Mouse (Mus musculus) brain, adult 2 months (tissue): ENCODE measurements around the gene Unk.

Experiments
- DNase-seq: peaks from one replicate; pipeline ENCODE4 v3.0.0; 2011; ENCODE audit warnings: low read depth, low spot score

Gene Unk

GRCm38 (mm10) chr11:116030898-116031845 is 1.1 kb downstream of the Unk start:
- peak; percentile 63 for DNase-seq

DNA sequence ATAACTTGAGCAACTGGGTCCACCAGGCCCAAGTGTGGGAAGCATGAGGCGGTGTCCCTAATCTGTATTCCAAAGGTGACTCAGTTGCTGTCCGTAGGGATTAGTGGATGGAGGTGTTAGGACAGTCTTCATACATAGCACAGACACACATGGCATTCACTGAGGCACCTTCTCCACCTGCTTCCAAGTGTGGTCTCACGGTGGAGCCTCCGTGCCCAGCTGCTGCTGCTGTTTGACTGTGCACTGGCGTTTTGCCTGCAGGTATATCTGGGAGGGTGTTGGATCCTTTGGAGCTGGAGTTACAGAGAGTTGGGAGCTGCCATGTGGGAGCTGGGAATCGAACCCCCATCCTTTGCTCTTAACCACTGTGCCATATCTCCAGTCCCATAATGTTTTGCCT is 4.5 kb downstream of the Unk start:
- DNase-seq: no peak

- DNase-seq: no peak
Measured at GRCm38 (mm10) chr11:116036671-116037070, 6.5 kb downstream of the Unk start.

DNA sequence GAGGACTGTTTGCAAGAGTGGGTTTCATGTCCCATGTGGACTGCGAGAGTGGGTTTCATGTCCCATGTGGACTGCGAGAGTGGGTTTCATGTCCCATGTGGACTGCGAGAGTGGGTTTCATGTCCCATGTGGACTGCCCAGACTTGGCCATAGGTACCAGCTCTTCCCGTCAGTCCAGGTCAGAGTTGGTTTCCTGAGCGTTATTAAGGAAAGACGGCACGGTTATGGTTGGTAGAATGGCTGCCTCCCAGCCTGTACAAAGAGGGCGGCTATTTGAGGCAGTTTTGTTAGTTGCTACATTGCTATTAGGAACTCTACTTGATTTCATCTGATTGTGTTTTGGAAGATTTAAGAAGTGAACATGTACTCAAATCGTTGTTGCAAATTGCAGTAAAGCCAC is 7.7 kb downstream of the Unk start:
- DNase-seq: no peak

- DNase-seq: peak; percentile 55
Measured at GRCm38 (mm10) chr11:116040593-116040992, 10.5 kb downstream of the Unk start.

DNA sequence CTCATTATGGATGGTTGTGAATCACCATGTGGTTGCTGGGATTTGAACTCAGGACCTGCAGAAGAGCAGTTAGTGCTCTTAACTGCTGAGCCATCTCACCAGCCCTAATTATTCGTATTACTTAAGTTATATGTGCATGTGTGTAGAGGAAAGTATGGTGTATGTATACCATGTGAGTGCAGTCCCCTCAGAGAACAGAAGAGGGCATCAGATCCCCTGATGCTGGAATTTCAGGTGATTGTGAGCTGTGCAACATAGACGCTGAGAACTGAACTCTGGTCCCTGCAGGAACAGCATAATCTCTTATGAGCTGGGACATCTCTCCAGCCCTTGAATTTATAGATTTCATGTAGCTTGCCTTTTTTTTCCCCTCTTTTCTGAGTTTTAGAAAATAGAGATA is 11.7 kb downstream of the Unk start:
- DNase-seq: no peak

DNA sequence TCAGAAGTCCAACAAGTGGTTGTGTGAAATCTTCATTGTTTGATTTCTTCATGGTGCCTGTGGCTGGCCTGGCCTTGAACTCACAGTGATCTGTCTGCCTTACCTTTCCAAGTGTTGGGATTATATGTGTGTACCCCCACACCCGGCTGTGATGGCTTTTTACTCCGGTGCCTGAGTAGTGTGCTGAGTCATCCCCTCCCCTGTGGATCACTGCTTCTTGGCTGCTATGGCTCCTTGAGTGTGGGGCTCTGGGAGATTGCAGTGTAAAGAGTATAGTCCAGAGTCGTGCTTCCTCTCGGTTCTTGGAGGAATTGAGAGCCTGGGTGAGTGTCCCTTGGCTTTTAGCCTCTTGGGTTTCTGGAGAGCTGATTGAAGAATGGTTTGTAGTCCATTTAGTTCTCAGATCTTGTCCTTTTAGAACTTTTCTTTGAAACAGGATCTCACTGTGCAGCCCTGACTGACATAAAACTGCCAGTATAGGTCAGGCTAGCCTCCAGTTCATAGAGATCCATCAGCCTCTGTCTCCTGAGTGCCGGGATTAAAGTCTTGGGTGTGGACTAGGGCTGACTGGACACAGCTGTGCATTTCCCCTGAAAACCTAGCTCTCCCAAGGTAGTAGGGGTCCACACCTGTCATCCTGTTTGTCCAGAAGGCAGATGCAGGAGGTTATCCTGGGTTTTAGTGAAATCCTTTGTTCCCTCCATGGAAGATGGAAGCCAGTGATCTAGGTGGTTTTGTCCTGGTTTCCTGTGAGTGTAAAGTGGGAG is 12.4 kb downstream of the Unk start:
- DNase-seq: no peak

DNA sequence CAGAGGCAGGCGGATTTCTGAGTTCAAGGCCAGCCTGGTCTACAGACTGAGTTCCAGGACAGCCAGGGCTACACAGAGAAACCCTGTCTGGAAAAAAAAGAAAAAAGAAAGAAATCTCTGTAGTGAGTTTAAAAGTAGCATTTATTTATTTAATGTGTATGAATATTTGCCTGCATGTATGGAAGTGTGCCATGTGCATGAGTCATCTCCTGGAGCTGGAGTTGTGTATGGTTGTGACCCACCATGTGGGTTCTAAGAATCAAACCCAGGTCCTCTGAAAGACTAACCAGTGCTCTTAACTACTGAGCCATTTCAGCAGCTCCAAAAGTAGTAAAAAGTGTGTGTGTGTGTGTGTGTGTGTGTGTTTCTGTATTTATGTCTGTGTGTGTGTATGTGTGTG is 13.2 kb downstream of the Unk start:
- no peak for DNase-seq

DNA sequence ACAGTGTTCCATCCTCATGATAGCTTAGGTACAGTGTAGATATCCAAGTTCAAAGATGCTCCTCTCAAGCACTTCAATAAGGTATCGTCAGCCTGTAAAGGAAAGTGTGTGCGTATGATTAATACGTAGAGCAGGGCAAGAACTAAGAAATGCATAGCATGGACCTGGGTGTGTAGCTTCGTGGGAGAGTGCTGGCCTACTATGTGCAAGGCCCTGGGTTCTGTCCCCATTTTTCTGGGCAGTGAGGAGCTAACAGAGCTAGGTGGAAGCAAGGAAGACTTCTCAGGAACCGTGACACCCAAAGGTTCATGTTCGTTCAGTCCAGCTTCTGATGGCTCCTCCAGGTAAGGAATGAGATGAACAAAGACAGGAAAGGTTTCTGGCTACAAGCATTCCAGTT is 15.1 kb downstream of the Unk start:
- DNase-seq: no peak

DNA sequence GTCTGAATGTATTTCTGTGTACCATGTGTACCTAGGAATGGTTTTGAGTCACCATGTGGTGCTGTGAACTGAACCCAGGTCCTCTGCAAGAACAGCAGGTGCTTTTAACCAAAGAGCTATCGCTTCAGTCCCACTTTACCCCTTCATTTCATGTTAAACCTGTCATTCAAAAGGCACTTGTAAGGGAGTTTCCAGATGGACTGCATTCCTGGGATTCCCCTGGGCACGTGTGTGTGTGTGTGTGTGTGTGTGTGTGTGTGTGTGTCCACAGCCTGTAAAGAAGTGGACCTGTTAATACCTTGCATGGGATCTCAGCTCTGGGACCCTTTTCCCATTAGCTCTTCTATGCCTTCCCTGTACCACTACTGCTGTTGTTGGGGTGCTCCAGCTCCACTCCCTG is 19.5 kb downstream of the Unk start:
- DNase-seq: no peak

- DNase-seq: no peak
Measured at GRCm38 (mm10) chr11:116050196-116050595, 20.1 kb downstream of the Unk start.

DNA sequence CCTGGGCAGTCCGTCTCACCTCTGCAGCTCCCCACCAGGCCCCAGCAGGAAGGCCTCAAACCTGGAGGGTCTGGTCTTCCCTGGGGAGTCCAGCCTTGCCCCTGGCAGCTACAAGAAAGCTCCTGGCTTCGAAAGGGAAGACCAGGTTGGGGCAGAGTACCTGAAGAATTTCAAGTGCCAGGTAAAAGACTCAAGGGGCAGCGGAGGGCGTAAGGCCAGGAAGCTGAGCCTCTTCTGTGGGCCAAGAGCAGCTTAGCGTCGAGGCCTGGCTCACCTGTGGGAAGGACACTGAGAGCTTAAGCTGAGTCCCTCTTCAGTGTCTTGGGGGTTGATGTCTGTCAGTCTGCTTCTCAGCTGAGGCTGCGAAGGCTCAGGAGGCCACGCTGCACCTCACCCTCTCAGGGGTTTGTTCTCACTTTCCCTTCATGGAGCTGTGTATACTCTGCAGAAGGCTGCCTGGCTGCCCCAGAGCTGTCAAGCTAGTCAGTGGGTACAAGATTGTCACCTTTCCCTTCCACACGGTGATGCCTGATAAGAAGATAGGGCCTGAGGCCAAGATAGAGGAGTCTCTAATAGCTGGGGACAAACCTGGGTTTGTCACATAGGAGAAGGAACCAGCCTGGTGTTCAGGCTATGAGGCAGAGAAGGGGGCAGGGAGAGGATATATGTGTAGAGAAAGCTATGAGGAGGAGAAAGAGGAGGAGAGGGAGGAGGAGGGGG is 23.5 kb downstream of the Unk start:
- no peak for DNase-seq

GRCm38 (mm10) chr11:116055873-116056272 is 25.8 kb downstream of the Unk start:
- DNase-seq: no peak

GRCm38 (mm10) chr11:116057237-116057881 is 27.2 kb downstream of the Unk start:
- no peak for DNase-seq

GRCm38 (mm10) chr11:116058022-116058614 is 28.0 kb downstream of the Unk start:
- peak; percentile 54 for DNase-seq

- no peak for DNase-seq
Measured at GRCm38 (mm10) chr11:116058868-116059690, 29.0 kb downstream of the Unk start.

- peak; percentile 47 for DNase-seq
Measured at GRCm38 (mm10) chr11:116059691-116060025, 29.5 kb downstream of the Unk start.

- peak; percentile 48 for DNase-seq
Measured at GRCm38 (mm10) chr11:116060596-116060995, 30.5 kb downstream of the Unk start.

GRCm38 (mm10) chr11:116061641-116062415 is 31.7 kb downstream of the Unk start:
- peak; percentile 96 for DNase-seq

DNA sequence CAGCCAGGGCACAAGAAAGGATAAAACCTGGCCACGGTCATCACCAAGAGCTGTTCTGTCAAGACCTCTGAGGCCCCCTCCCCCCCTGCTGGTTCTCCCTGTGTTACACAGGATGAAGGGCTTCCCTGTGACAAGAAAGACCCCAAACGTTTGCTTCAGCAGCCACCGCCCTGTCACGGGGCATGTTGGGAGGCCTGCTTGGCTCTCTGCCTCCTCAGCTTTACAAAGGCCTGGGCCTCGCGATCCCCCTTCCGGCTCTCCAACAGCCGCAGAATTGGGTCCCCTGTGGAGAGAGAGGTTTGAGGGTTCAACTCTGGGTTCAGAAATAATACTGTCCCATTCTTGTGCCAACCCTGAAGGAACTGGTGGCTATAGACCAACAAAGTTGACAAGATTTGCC is 32.4 kb downstream of the Unk start:
- DNase-seq: no peak
